Mouse (Mus musculus): ENCODE measurements at regions not wholly inside any gene's neighbourhood (a gene's known extent, or its start where the extent isn't known, plus 50 kb on each side); places are given as distances from the start of the nearest gene placed in this dataset.

DNA sequence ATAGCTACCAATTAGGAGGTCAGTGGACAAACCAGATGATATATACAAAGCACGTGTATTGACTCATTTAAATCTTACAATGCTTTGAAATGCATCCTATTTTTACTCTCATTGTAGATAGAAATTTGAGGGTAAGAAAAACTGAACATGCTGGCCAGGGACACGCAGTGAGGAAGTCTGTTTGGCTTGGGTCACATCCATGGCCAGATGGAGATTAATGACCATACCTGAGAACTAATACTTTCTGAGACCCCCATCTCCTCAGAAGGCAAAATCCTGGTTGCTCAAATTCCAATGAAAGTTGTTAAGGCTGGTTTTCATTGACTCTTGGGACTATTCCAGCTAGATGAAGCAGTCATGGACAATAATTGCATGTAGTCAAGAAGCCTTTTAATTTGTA lies 850.3 kb downstream of the Gsdmc2 start:
- no peak for DNase-seq

DNA sequence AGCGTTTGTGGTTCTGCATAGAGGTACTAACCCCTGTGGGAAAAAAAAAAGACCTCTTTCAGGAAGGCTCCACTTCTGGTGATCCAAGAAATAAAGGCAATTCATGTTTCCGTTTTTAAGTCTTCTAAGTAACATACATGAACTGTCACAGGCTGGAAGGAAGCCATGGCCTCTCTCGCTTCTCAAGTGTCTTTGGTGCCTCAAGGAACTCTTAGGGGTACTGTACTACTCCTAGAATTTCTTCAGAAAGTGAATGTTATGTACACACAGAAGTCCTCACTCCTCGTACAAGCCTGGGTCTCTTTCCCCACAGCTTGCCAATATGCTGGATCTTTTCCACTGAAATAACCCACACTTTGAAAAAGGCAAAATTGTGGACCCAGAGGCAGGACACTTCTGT lies 858.1 kb downstream of the Gsdmc2 start:
- DNase-seq: no peak

DNA sequence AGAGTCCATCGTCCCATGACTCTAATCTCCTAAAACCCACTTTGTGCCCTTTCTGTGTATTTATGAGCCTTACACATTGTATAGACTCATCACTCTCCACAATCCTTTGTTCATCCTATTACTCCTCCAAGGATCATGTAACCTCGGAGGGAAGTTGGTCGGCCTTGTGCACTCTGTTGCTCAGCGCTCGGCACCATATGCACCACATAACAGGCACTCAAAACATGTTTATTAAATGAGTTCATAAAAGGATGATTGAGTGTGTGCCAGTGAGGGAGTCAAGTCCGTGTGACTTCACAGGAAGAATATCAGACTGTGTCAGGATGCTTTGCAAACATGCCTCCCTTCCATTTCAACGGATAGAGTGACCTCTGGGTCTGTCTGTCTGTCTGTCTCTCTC lies 858.8 kb downstream of the Gsdmc2 start:
- no peak for DNase-seq

DNA sequence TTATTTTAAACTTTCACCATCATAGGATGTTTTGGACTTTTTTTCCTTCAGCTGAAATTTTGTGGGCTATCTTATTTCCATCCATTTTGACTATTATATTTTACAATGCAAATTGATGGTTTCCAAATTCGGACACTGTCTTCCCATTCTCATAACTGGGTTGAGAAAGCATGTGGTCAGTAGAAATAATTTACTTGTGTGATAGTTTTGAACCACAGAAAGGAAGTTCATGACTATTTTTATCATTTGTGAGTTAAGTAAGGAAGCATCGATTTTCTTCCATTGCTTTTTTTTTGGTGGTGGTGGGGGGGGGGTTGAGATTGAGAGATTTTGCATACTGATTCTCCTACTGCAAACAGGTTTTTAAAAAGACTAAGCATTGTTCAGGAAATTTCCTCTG lies 874.4 kb downstream of the Gsdmc2 start:
- DNase-seq: no peak

DNA sequence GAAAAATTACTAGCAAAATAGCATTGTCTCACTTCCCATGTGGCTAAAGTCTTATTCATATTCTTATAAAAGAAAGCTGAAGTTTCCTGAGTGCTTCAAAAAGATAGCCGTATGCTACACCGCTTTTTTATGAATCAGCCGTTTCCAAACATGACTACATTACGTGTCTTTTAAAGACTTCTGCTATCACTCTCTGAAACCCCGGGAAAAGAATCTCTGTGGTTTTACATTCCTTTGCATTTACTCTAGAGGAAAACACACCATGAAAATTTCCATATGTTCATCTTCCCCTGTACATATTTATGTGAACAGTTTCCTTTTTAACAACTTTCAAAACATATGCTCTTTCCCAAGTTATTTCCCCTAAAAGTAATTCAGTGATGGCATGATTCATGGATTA lies 882.3 kb downstream of the Gsdmc2 start:
- no peak for DNase-seq

DNA sequence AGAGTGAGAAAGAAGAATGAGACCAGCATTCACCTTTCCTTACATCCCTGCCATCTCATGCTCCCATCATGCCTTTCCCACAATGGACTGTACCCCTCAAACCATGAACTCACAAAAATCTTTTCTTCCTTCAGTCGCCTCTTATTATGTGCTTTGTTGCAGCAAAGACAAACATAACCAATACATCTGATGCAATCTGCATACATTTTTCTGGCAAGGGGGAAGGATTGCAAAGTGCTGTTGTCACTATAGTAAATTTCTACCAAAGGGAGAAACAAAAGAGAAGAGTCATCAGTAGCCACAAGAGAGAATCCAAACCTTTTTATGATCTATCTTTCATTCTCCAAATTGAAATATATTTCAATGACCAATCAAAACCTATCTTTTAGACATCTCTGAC lies 884.4 kb downstream of the Gsdmc2 start:
- DNase-seq: no peak

DNA sequence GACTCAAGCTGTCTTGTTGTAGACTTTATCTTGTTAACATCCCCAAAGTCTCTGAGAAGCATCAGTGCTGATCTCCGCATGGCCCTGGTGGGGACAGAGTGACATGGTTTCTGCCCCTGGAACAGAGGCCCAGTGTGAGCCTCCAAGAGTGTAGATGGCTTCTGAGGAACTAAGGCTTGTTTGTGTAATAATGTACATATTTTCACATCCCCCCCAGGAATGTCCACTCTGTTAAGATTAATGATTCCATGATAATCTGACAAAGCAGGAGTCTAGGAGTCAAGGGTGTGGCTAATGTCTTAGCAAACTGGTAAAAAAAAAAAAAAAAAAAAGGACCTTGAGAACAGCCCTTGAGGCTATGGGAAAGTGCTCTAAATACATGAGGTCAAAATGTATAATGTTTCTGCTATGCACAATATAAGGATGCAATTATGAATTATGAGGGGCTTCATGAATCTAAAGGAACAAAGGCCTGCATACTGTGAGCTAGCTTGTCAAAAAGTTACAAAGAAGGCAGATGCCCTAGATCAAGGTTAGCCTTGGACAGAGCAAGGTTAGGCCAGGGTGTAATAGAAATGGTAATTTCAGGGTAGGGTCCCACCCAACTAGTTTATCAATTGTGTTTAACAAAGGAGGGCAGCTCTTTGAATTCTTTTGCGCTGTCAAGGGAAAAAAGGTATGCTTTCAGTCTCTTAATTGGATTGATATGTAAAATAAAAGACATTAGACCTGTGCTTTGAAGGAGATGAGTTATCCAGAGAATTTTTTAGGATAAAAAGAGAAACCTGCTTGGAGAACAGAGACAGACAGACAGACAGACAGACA lies 886.3 kb downstream of the Gsdmc2 start:
- DNase-seq: no peak

DNA sequence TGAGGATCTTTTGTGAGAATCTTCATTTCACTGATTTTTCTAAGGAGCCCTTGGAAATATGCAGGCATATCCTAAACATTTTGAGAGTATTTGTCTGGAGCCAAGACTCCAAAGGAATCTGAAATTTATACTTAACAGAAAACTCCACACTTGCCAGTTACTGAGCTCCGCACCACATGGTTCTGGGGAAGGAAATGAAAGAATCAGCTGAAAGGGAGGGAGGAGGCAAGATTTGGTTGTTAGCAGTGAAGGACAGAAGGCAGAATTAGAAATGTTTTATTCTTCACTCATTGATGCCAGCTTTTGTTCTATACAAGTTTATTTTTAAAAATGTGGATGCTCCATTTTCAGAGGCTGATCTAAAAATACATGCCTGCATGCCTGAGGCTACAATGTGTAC lies 890.1 kb downstream of the Gsdmc2 start:
- no peak for DNase-seq

DNA sequence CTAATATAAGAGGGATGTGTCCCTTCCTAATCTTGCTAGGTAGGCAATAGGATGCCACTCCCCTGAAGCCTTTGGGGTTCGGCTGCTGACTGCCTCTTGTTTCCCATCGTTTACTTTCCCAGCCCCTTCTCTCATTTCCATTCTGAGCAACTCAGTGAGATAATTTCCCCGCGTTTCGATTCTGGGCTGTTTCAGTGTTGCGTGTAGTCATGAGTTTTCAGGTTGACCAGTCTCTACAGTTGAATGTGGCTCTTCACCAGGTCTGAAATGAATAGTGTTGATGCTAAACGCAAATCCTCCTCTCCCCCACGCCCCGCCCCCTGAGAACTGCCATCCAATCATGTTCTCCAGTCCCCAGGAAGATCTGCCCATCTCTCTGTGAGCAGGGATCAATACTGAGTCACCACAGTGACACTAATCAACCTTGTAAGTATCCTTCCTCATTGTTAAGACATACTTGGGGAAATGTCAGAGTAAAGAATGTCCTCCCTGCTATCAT lies 890.6 kb downstream of the Gsdmc2 start:
- no peak for DNase-seq

DNA sequence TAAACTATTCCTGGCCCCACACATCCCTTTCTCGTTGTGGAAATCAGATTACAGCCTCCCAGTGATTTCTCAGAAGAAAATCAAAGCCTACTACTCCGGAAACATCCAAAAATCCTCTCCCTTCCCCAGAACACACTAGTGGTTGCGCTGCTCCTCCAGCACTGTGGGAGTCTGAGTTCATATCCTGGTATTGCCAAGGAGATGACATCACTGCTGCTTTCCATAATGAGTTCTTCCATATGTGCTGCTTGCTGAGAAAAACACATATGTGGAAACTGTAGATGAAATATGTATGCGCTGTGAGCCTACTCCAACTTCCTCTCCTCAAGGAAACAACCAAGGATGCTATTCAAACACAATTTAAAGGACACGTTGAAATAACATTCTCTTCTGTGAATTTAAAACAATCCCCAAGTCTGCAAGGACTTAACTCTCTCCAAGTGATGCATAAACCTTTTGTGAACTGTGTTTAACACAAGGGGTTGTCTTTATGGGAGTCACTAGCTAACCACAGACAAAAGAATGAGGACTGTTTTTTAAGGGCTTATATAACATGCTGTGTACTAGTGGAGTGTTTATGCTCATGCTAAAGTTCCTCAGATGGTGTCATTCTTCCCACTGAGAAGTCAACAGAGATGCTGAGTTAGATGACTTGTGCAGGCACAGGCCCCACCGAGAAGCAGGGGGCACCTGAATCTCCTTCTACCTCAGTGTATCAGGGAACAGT lies 891.6 kb downstream of the Gsdmc2 start:
- no peak for DNase-seq

DNA sequence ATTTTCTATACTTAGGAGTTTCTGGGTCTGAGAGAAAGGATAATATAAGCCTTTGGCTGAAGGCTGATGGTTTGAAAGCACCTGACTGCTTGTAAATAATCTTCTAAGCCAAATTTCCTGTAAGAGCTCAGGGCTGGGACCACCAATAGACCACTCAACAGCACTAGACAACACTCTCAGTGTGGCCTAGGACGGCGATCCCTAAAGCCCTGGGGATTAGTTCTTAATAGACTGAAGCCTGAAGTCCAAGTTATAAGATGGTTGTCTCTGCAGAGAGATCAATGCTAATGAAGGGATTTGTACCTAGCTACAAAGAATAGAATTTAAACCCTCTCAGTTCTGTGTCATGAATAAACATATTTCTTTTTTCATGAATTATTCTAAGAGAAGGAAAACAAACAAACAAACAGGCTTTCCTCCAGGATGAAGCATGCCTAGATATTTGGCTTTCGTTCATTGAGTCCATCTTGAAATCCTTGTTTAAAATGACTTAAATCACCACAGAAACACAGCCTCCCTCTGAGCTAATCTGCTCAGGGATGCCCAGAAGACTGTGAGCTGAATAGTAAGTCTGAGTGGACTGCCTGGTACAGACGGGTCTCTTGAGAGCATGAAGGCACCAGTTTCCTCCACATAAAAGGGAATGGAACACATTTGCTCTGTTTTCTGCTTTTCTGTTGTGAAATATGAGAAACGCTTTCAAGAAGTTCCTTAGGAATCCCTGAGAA lies 892.3 kb downstream of the Gsdmc2 start:
- no peak for DNase-seq

DNA sequence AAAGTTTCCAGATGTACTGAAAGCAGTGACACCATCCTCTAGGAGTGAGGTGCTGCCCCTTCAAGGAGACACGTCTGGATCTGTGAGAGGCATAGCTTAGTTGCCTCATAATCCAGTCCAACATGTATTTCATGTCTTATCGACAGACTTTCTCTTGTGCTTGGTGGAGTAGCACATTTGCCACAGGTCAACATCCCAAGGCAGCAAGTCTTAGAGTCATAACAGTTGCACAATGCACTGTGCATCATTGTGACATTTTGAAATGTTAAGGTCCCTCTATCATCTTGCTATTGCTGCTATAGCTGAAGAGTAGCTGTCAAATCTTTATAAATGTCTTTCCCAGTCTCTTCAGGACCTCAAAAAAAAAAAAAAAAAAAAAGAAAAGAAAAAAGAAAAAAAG lies 905.6 kb downstream of the Gsdmc2 start:
- DNase-seq: peak; percentile 5 to 13

DNA sequence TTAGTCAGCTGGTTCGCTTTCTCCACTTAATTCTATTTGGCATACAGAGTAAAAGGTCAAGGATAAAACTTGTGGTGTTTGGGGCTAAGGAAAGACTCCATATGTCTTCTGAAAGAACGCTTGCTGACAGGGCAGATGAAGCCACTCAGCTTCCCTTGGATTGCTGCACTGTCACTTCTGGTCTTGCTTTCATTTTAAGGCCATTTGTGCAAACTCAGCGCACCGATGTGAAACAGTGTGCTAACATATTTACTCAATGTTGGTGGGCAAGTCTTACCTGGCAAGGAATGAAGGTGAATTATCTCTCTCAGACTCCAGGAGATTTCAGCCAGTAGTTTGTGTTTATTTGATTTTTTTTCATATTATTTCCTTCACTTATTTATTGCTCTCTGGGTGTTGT lies 907.2 kb downstream of the Gsdmc2 start:
- DNase-seq: peak in 1 of 2 experiments; percentile 6

DNA sequence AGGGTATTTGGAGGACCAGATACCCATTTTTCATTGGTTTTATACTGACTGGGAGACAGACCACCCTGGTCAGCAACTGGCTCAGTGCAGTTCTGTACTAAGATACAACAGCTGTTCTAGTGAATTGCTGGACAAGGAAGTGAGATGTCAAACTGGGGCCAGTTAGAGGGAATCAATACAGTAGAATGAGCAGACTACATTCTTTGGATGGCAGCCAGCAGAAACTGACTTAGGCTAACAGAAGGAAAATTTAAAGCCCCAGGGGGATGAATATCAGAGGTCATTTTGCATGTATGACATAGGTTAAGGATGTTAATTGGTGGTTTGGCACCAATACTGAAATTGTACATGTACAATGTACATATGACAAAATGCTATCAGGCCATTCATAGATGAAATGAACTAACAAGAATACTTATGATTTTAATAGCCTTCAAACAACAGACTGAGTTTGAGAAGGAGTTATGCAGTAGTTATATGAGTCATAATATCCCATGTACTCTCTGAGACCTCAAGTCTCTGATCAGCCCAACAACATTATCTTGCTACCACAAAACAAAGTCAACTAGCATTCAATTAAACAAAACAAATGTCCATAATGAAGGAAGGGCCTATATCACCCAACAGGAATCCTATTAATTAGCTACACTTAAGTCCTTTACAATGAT lies 910.3 kb downstream of the Gsdmc2 start:
- DNase-seq: peak in 1 of 2 experiments; percentile 7

DNA sequence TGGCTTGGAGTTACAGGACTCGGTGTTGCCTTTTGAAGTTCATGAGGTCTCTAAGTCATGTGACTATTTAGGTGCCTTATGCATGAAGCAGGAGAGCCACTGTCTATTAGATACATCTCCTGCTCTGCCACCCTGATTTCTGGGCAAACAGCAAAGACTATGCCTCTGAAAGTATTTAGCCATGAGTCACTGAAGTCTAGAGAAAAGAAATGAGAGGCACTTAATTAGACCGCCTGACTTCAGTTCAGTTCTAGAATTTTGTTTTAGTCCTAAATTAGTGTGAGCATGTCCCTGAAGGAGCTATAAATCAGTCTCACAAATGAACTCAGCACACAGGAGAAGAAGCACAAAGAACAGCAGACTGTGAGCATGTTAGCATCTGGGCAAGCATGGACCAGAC lies 924.5 kb downstream of the Gsdmc2 start:
- peak in 1 of 2 experiments; percentile 9 for DNase-seq

DNA sequence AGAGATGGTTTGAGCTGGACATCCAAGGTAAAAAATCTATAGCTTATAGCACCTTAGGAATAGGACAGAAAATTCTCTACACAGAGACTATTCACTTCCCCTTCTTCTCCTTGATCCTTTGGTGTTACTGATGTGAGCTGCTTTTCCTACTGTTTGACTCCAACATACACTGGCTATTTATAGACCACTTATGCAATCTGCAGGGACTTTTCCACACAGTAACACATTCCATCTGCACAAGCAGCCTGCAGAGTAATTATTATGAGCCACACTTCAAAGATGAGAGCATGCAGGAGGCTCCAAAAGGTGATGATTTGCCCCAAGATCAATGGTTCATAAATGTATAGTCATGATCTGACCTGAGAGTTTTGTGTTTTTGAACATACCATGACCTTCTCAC lies 925.7 kb downstream of the Gsdmc2 start:
- DNase-seq: no peak

DNA sequence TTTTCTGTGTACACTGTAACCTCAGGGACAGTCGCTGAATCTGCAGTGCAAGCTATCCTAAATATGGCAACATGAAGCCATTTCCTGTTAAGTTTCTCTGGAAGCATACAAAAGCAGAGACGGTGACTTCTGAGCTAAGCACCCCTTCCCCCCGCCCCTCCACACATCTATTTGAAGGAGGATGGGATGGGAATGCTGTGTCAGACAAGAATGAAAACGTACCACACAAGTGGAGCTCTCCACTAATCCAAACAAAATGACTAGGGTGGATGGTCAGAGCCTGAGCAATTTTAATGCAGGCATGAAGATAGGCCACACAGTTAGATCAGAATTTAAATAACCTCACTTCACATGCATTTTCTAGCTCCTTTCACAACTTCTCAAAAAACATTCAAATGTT lies 936.6 kb downstream of the Gsdmc2 start:
- DNase-seq: no peak

DNA sequence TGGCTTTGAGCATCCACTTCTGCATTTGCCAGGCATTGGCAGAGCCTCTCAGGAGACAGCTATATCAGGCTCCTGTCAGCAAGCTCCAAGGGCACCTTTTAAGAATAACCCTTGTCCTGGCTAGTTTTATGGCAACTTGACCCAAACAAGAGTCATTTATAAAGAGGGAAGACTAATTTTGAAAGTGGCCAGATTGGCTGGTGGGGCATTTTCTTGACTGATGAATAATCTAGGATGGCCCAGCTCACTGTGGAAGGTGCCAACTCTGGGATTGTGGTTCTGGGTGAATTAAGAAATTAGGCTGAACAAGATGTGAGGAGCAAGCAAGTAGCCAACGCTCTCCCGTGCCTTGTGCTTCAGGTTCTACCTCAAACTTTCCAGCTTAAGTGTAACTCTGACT lies 937.8 kb downstream of the Gsdmc2 start:
- DNase-seq: no peak

DNA sequence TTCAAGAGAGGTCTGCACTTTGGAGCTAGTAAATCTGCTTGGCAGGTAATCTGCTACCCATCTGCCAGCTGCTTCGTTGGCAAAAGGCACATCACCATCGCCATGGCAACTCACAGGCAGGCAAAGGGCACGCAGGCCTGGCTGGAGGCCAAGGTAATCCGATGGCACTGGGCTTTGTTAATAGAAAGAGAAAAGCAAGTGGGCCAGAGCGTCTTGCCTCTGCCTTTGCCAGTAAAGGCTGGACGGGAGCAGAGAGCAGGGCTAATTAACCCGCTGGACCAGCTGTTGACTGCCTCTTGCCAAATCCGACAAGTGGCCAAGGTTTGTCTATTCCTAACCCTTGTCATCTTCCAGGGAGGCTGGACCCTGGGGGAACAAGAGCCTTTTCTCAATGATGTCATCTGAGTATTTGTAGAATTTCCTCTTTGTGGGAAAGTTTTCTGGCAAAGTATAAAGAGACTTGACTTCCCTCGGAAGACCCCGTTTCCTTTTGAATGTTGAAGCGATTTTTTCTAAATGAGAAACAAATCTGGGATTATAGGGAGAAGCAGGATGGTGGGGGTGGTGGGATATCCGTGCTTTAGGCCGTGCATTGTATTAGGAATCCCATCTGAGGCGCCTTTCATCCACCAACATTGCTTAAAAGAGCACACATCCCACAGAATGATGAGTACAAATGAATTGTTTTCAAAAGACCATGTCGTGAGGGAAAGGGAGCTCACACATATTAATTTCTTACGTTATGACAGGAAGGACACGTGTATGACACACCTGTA lies 941.7 kb downstream of the Gsdmc2 start:
- peak; percentile 93 to 94 for DNase-seq

DNA sequence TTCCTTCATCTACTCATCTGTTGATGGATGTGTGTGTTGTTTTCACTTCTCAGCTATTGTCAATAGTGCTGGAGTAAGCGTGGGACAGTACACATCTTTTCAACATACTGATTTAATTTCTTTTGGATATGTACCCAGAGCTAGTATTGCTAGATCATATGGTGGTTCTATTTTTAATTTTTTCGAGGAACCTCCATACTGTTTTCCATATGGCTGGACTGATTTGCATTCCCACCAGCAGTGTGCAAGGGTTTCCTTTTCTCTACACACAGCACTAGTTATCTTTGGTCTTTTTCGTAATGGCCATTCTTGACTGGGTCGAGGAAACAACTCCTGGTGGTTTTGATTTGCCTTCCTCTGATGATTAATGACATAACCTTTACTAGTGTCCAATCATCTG lies 943.0 kb downstream of the Gsdmc2 start:
- DNase-seq: no peak

DNA sequence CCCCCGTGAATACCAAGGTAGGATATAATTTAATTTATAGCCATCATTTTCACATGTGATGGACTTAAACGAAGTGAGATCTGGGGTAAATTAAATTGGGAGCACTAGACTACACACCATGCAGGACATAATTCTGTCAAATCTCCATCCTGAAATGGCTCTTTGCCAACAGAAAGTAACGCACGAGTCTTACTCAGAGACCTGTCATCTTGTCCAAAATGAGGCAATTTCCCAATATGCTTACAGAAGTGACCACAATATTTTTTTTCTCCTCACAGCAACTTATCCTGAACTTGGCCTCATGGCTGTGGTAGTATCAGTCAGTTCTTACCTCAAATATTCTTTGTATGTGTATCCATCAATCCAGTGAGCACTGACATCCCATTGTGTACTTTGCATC lies 955.2 kb downstream of the Gsdmc2 start:
- no peak for DNase-seq

DNA sequence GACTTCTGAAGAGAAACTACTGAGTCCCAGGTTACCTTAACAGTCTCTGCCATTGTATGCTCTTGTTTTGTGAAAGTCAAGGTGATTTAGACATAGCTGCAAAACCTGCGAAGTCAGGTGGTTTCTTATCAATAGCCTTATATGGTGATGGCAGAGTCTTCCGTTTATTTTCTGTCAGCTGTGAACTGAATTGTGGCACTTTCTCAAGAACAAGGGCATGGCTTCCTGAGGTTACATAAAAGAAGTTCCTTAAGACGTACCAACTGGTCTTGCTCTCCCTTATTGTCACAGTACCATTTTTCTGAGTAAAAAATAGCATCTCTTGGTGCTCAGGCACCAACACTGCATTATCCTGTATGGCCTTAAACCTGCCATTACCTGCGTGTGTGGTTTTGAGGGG lies 959.6 kb downstream of the Gsdmc2 start:
- DNase-seq: no peak

Measured in adrenal gland, postnatal 36 days (tissue).